Mouse (Mus musculus) left cerebral cortex, adult 2 months (tissue): Measurements from ENCODE around the gene Mepe. TPM values are rescaled to one million over a fixed set of nuclear protein-coding genes. Genes with fewer than 3 reads are reported as not detected.

Experiments used
- DNase-seq, 2 experiments: peaks; one replicate each; pipeline ENCODE4 v3.0.0; 2021 to 2022; ENCODE audit warnings: low spot score in 2 of 2, mixed read lengths in 1 of 2; ENCODE audit errors: extremely low spot score in 1 of 2
- H3K27ac ChIP-seq: fragments of 200-600 bp; 2 replicates; pipeline ENCODE4 v1.8.1; 2022
- H3K4me3 ChIP-seq: fragments of 200-600 bp; 2 replicates; pipeline ENCODE4 v1.8.1; 2022
- CTCF ChIP-seq: fragments of 200-600 bp; IDR thresholded peaks from 2 replicates; pipeline ENCODE4 v1.8.1; 2022; ENCODE audit warnings: antibody characterized with exemption, mild to moderate bottlenecking, moderate library complexity
- intact Hi-C: fragments of 180-260 bp; cut with DNase I; formaldehyde crosslinking; loops from one replicate; pipeline ENCODE4 v1.15.1; 2025
- total RNA-seq, 2 experiments: library from RNA; stranded (reverse); gene quantifications; 2 replicates each; pipeline ENCODE4 v1.2.3; 2021

Mepe gene
- total RNA-seq, 2 experiments from 2014 or later: not detected

GRCm38 (mm10) chr5:104334516-104334915 is 9.4 kb downstream of the Mepe start:
- intact Hi-C loops: no loop called here
- no peak for DNase-seq
- no peak for TF ChIP-seq CTCF
- H3K27ac ChIP-seq: no peak overlapping the region
- H3K4me3 ChIP-seq: no peak overlapping the region

GRCm38 (mm10) chr5:104335962-104336361 is 10.8 kb downstream of the Mepe start:
- Histone ChIP-seq H3K27ac (no peak overlapping the region), H3K4me3 (no peak overlapping the region)
- DNase-seq: no peak
- intact Hi-C loops: loop anchor here (5.0 kb wide), 1 partner anchor 264 kb away; no protein-coding TSS in a partner anchor
- no peak for TF ChIP-seq CTCF

- Histone ChIP-seq H3K4me3 (no peak overlapping the region), H3K27ac (no peak overlapping the region)
- TF ChIP-seq CTCF: no peak
- no peak for DNase-seq
- intact Hi-C loops: loop anchor here (5.0 kb wide), 1 partner anchor 265 kb away; no protein-coding TSS in a partner anchor
Measured at GRCm38 (mm10) chr5:104337491-104337890, 12.4 kb downstream of the Mepe start.

GRCm38 (mm10) chr5:104339009-104339408 is 13.9 kb downstream of the Mepe start:
- intact Hi-C loops: loop anchor here (5.0 kb wide), 1 partner anchor 267 kb away; no protein-coding TSS in a partner anchor
- TF ChIP-seq CTCF: no peak
- H3K27ac ChIP-seq: no peak overlapping the region
- no peak overlapping the region for H3K4me3 ChIP-seq
- DNase-seq: no peak

- Histone ChIP-seq H3K4me3 (0 out of 2 replicates have a peak overlapping the region, but pooled peaks have one; percentile 6), H3K27ac (no peak overlapping the region)
- intact Hi-C loops: loop anchor here (1.0 to 5.0 kb wide), 4 partner anchors 107 to 343 kb away; no protein-coding TSS in a partner anchor
- peak in 1 of 2 experiments; percentile 41 for DNase-seq
- peak; percentile 74 for TF ChIP-seq CTCF
Measured at GRCm38 (mm10) chr5:104339706-104340512, 14.8 kb downstream of the Mepe start.

- TF ChIP-seq CTCF: no peak
- intact Hi-C loops: loop anchor here (1.0 to 5.0 kb wide), 3 partner anchors 106 to 343 kb away; no protein-coding TSS in a partner anchor
- H3K27ac ChIP-seq: no peak overlapping the region
- DNase-seq: no peak
- no peak overlapping the region for H3K4me3 ChIP-seq
Measured at GRCm38 (mm10) chr5:104340513-104340829, 15.3 kb downstream of the Mepe start.

GRCm38 (mm10) chr5:104342881-104343280 is 17.8 kb downstream of the Mepe start:
- Histone ChIP-seq H3K4me3 (no peak overlapping the region), H3K27ac (no peak overlapping the region)
- no peak for DNase-seq
- peak; percentile 15 for TF ChIP-seq CTCF
- intact Hi-C loops: loop anchor here (1.0 to 5.0 kb wide), 2 partner anchors 90 to 346 kb away; no protein-coding TSS in a partner anchor

- H3K27ac ChIP-seq: no peak overlapping the region
- intact Hi-C loops: loop anchor here (5.0 kb wide), 1 partner anchor 347 kb away; no protein-coding TSS in a partner anchor
- H3K4me3 ChIP-seq: no peak overlapping the region
- DNase-seq: no peak
- peak; percentile 52 for TF ChIP-seq CTCF
Measured at GRCm38 (mm10) chr5:104344526-104345240, 19.6 kb downstream of the Mepe start.

- no peak for TF ChIP-seq CTCF
- intact Hi-C loops: no loop called here
- Histone ChIP-seq H3K4me3 (no peak overlapping the region), H3K27ac (no peak overlapping the region)
- DNase-seq: no peak
Measured at GRCm38 (mm10) chr5:104345241-104345630, 20.1 kb downstream of the Mepe start.

- no peak for TF ChIP-seq CTCF
- intact Hi-C loops: loop anchor here (5.0 kb wide), 1 partner anchor 106 kb away; the partner anchor contains the start of gene Pkd2
- no peak for DNase-seq
Measured at GRCm38 (mm10) chr5:104351041-104351440, 25.9 kb downstream of the Mepe start.

GRCm38 (mm10) chr5:104351874-104352273 is 26.7 kb downstream of the Mepe start:
- TF ChIP-seq CTCF: no peak
- no peak overlapping the region for H3K4me3 ChIP-seq
- no peak for DNase-seq
- intact Hi-C loops: loop anchor here (5.0 kb wide), 1 partner anchor 105 kb away; the partner anchor contains the start of gene Pkd2
- no peak overlapping the region for H3K27ac ChIP-seq

More at GRCm38 (mm10) chr5:104351041-104351440, 25.9 kb downstream of the Mepe start:
- Histone ChIP-seq H3K4me3 (no peak overlapping the region), H3K27ac (no peak overlapping the region)

GRCm38 (mm10) chr5:104357575-104357974 is 32.4 kb downstream of the Mepe start:
- DNase-seq: no peak
- H3K4me3 ChIP-seq: no peak overlapping the region
- intact Hi-C loops: no loop called here
- no peak for TF ChIP-seq CTCF
- H3K27ac ChIP-seq: no peak overlapping the region
